8 mouse cellular contexts compared by ENCODE assay signal in the genomic region with DNA sequence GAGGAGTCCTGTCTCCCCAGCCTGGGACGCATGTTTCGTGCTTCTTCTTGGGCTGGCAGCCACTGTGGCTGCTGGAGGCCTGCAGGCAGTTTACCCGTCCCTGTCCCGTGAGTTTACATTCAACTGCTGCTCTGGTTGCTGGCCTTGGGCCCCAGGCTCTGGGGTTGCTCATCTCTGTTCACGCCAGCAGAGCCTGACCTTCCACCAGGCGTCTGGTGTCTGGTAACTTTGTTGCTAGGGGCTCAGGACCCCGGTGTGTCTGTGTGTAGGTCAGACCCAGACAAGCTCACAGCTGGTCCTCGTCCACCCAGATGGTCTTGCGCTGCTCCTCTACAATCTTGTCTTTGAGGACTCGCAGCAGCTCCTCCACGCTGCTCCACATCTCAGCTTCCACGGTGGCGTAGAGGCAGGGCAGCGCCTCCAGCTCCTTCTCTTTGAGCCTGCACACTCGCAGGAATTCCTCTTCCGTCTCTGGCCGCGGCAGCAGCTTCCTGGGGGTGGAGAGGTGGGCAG. TPM values are rescaled to one million over a fixed set of nuclear protein-coding genes. Genes with fewer than 3 reads are reported as not detected.
DNase-seq lines count a peak whose midpoint lies in the region; ATAC-seq and TF ChIP-seq lines count a peak whose summit lies in the region.

No protein-coding gene starts in this region.

- ATAC-seq in forebrain, embryonic 16.5 days, result no peak
- ATAC-seq in midbrain, embryonic 12.5 days (ENCODE audit: low FRiP score, low read depth), result no peak

- intact Hi-C loops in left cerebral cortex, postnatal 25 days (cut with DNase I), result loop anchor here (5.0 kb wide), 1 partner anchor 89 kb away; no protein-coding TSS in a partner anchor

- H3K27ac ChIP-seq in forebrain, embryonic 10.5 days, result peak overlapping the region; percentile 65
- no peak overlapping the region for H3K27ac ChIP-seq in forebrain, embryonic 16.5 days (ENCODE audit: low read length)
- H3K27ac ChIP-seq in spleen, adult 2 months (ENCODE audit: insufficient read depth, low read length), result peak overlapping the region; percentile 80
- H3K27ac ChIP-seq in midbrain, embryonic 12.5 days (replicated peaks), result no peak overlapping the region

- DNase-seq in forebrain, embryonic 10.5 days (ENCODE audit: extremely low spot score, low spot score), result peak; percentile 23
- DNase-seq in spleen, adult 2 months (ENCODE audit: low read depth in 1 of 2, low spot score in 2 of 2), result no peak
- DNase-seq in spleen, postnatal 4 days (ENCODE audit: low spot score in 2 of 2), result no peak
- DNase-seq in left cerebral cortex, postnatal 25 days (ENCODE audit: low spot score in 2 of 2), result peak; percentile 21 to 62
- peak; percentile 75 for DNase-seq in yolk sac, embryonic 10.5 days (ENCODE audit: low spot score)
- no peak for DNase-seq in spleen, postnatal 36 days (ENCODE audit: low spot score in 2 of 2)

- H3K9ac ChIP-seq in forebrain, embryonic 16.5 days (replicated peaks; ENCODE audit: low read depth, low read length), result no peak overlapping the region
- H3K9ac ChIP-seq in midbrain, embryonic 12.5 days (replicated peaks), result no peak overlapping the region

- H3K9me3 ChIP-seq in forebrain, embryonic 10.5 days, result no peaks in the 10 kb centered on the region; the same call in 1 of the 2 replicates
- H3K9me3 ChIP-seq in forebrain, embryonic 16.5 days (ENCODE audit: control insufficient read depth, low read length), result no peaks in the 10 kb centered on the region
- no peaks in the 10 kb centered on the region for H3K9me3 ChIP-seq in midbrain, embryonic 12.5 days

- peaks cover 12% of the 10 kb centered on the region; the same call in 1 of the 2 replicates for H3K27me3 ChIP-seq in forebrain, embryonic 10.5 days (ENCODE audit: poor library complexity, severe bottlenecking)
- H3K27me3 ChIP-seq in forebrain, embryonic 16.5 days (replicated peaks; ENCODE audit: control insufficient read depth, insufficient read depth, low read length), result peaks cover 11% of the 10 kb centered on the region; the same call in 1 of the 2 replicates
- no peaks in the 10 kb centered on the region for H3K27me3 ChIP-seq in spleen, adult 2 months (ENCODE audit: control insufficient read depth, insufficient read depth, low read length)
- H3K27me3 ChIP-seq in midbrain, embryonic 12.5 days, result peaks cover 16% of the 10 kb centered on the region; the same call in 1 of the 2 replicates

- no peak for TF ChIP-seq CTCF in spleen, adult 2 months (IDR thresholded peaks at IDR 0.05; ENCODE audit: extremely low read depth, insufficient read depth, insufficient read length, insufficient replicate concordance)

- 25% methylated on average over 18 of the region's 18 CpGs for WGBS in forebrain, embryonic 10.5 days
- WGBS in forebrain, embryonic 16.5 days, result 31% methylated on average over 18 of the region's 18 CpGs
- WGBS in spleen, adult 2 months, result 39% methylated on average over 18 of the region's 18 CpGs
- WGBS in midbrain, embryonic 12.5 days, result 21% methylated on average over 18 of the region's 18 CpGs

- no peak for TF ChIP-seq POLR2A in spleen, adult 2 months (IDR thresholded peaks at IDR 0.05; ENCODE audit: low read depth, low read length)

- H3K4me1 ChIP-seq in forebrain, embryonic 10.5 days, result peaks cover 23% of the 10 kb centered on the region
- H3K4me1 ChIP-seq in forebrain, embryonic 16.5 days (replicated peaks; ENCODE audit: control insufficient read depth, insufficient read depth, low read length), result peaks cover 6% of the 10 kb centered on the region; the same call in 1 of the 2 replicates
- no peaks in the 10 kb centered on the region; the same call in 1 of the 2 replicates for H3K4me1 ChIP-seq in spleen, adult 2 months (ENCODE audit: control insufficient read depth, insufficient read depth, insufficient read length)
- peaks cover 8% of the 10 kb centered on the region; the same call in 1 of the 2 replicates for H3K4me1 ChIP-seq in midbrain, embryonic 12.5 days

- H3K36me3 ChIP-seq in forebrain, embryonic 10.5 days (replicated peaks), result no peaks in the 10 kb centered on the region
- H3K36me3 ChIP-seq in forebrain, embryonic 16.5 days (ENCODE audit: control insufficient read depth, insufficient read depth), result no peaks in the 10 kb centered on the region
- H3K36me3 ChIP-seq in spleen, adult 2 months (ENCODE audit: control insufficient read depth, insufficient read depth, low read length), result peaks cover 39% of the 10 kb centered on the region
- H3K36me3 ChIP-seq in midbrain, embryonic 12.5 days, result no peaks in the 10 kb centered on the region

- peak overlapping the region; percentile 19 for H3K4me3 ChIP-seq in forebrain, embryonic 10.5 days
- H3K4me3 ChIP-seq in forebrain, embryonic 16.5 days (replicated peaks; ENCODE audit: low read length), result no peak overlapping the region
- no peak overlapping the region for H3K4me3 ChIP-seq in spleen, adult 2 months (ENCODE audit: extremely low read depth, insufficient read depth, insufficient read length)
- H3K4me3 ChIP-seq in midbrain, embryonic 12.5 days, result no peak overlapping the region

- H3K4me2 ChIP-seq in forebrain, embryonic 16.5 days (ENCODE audit: low read length), result no peak overlapping the region
- peak overlapping the region; percentile 22; the same call in 1 of the 2 replicates for H3K4me2 ChIP-seq in midbrain, embryonic 12.5 days (replicated peaks)

RNA-seq across cellular contexts. Expression of a gene that starts 42.9 kb away (rescaled TPM):
- polyA plus RNA-seq in forebrain, embryonic 10.5 days (2016; fragmentation: Nextera tagmentation; extraction: Ambion mirVana), result 6.1 and 7.6 TPM in 2 replicates
- polyA plus RNA-seq in forebrain, embryonic 16.5 days (2015; fragmentation: Nextera tagmentation; extraction: Ambion mirVana), result 13.5 and 14.4 TPM in 2 replicates
- 66.8 and 67.9 TPM in 2 replicates for polyA plus RNA-seq in spleen, adult 2 months (2012; rRNA removed)
- 10 to 100 TPM; 72.1 to 76.6 TPM for total RNA-seq in left cerebral cortex, postnatal 25 days (2021)
- polyA plus RNA-seq in midbrain, embryonic 12.5 days (2016; fragmentation: Nextera tagmentation; extraction: Ambion mirVana), result 22.3 and 24.4 TPM in 2 replicates

Comparison
In these comparisons a context has a peak if more than half of its experiments do, and no peak if none do; other contexts are left out.
1. H3K27ac ChIP-seq: peak in forebrain, embryonic 10.5 days (single experiment) and spleen, adult 2 months (single experiment); none in forebrain, embryonic 16.5 days (single experiment) and midbrain, embryonic 12.5 days (single experiment).
2. DNase-seq: peak in forebrain, embryonic 10.5 days (single experiment), left cerebral cortex, postnatal 25 days (2 of 2) and yolk sac, embryonic 10.5 days (single experiment); none in spleen, adult 2 months (0 of 2), spleen, postnatal 4 days (0 of 2) and spleen, postnatal 36 days (0 of 2).